ENCODE assay signal across 23 mouse cellular contexts in the genomic region with DNA sequence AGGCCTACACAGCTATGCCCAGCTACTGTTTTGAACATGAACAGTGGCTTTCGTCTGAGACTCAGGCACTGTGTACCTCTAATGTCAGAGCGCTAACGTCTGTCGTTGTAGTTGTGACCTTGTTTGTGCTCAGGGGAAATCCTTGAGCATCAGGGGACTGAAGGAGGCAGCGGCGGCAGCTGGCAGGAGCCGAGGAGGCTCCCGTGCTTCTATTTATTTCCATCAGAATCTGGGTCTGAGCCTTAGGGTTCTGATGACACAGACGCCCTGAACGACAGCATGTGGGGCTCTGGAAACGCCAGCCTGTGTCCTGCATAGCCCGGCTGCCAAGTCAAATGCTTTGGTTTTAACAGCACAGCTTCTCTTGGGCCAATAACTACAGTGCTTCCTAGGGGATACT. TPM values are rescaled to one million over a fixed set of nuclear protein-coding genes. Genes with fewer than 3 reads are reported as not detected.
DNase-seq lines count a peak whose midpoint lies in the region; TF ChIP-seq lines count a peak whose summit lies in the region.
"Had no signal": no experiment of that assay in that cellular context is flagged by ENCODE, and none has a peak within 500 bp of the region (broad histone marks: within the 10 kb centered on the region; RNA-seq: fewer than 3 reads in every experiment).

No protein-coding gene starts in this region.

- TF ChIP-seq POLR2A in cerebellum, adult 2 months (IDR thresholded peaks at IDR 0.05; ENCODE audit: borderline replicate concordance, insufficient read depth, low read length), result no peak
- TF ChIP-seq POLR2A in testis, adult 2 months (IDR thresholded peaks at IDR 0.05; ENCODE audit: control insufficient read depth, low read depth, low read length), result no peak

- peak; percentile 14 to 48 for DNase-seq in cerebellum, adult 2 months
- no peak for DNase-seq in cerebellum, adult 8-10 months
- DNase-seq in gastrocnemius, postnatal 25 days, result peak; percentile 50
- no peak for DNase-seq in gastrocnemius, postnatal 4 days (ENCODE audit: low spot score in 2 of 2)
- DNase-seq in testis, postnatal 14 days (ENCODE audit: low spot score), result no peak
- DNase-seq: adrenal gland, postnatal 25 days; cerebellum, adult 18-20 months; cerebellum, postnatal 10 days; cerebellum, postnatal 36 days; embryo, embryonic 11 days; heart, adult 2 months; kidney, adult 2 months had no signal

- H3K27ac ChIP-seq in cerebellum, adult 2 months (ENCODE audit: insufficient read depth, low read length), result no peak overlapping the region
- H3K27ac ChIP-seq in testis, adult 2 months (ENCODE audit: control insufficient read depth, insufficient read depth, low read depth, low read length), result no peak overlapping the region
- H3K27ac ChIP-seq: embryonic facial prominence, embryonic 10.5 days; embryonic facial prominence, embryonic 13.5 days; forebrain, embryonic 12.5 days; forebrain, embryonic 15.5 days; heart, adult 2 months; heart, embryonic 10.5 days; hindbrain, embryonic 12.5 days; hindbrain, embryonic 15.5 days had no signal

- no peak for TF ChIP-seq CTCF in cerebellum, adult 2 months (IDR thresholded peaks at IDR 0.05; ENCODE audit: borderline replicate concordance, insufficient read depth, low read depth, low read length)
- no peak for TF ChIP-seq CTCF in testis, adult 2 months (IDR thresholded peaks at IDR 0.05; ENCODE audit: control insufficient read depth, insufficient read depth, insufficient replicate concordance, low read depth, low read length)

- H3K4me3 ChIP-seq in cerebellum, adult 2 months (replicated peaks; ENCODE audit: insufficient read depth, low read depth, low read length), result no peak overlapping the region
- peak overlapping the region; percentile 28 for H3K4me3 ChIP-seq in testis, adult 2 months (ENCODE audit: control insufficient read depth, low read depth, low read length)
- H3K4me3 ChIP-seq: embryonic facial prominence, embryonic 10.5 days; embryonic facial prominence, embryonic 13.5 days; erythroblast, embryonic 14.5 days; forebrain, embryonic 12.5 days; forebrain, embryonic 15.5 days; heart, adult 2 months; heart, embryonic 10.5 days; hindbrain, embryonic 12.5 days; hindbrain, embryonic 15.5 days had no signal

- no peaks in the 10 kb centered on the region for H3K27me3 ChIP-seq in cerebellum, adult 2 months (ENCODE audit: control insufficient read depth, insufficient read depth, low read length)
- no peaks in the 10 kb centered on the region for H3K27me3 ChIP-seq in testis, adult 2 months (ENCODE audit: control insufficient read depth, insufficient read depth, low read length)
- H3K27me3 ChIP-seq: hindbrain, embryonic 15.5 days had no signal

- peaks cover 12% of the 10 kb centered on the region for H3K4me1 ChIP-seq in cerebellum, adult 2 months (ENCODE audit: control insufficient read depth, insufficient read depth, low read length)
- no peaks in the 10 kb centered on the region for H3K4me1 ChIP-seq in testis, adult 2 months (ENCODE audit: control insufficient read depth, insufficient read depth, low read length)
- H3K4me1 ChIP-seq: forebrain, embryonic 12.5 days; forebrain, embryonic 15.5 days; hindbrain, embryonic 15.5 days had no signal

- WGBS in cerebellum, adult 2 months, result 39% methylated on average over 12 of the region's 12 CpGs

- H3K36me3 ChIP-seq in testis, adult 2 months (ENCODE audit: control insufficient read depth, insufficient read depth, low read length), result no peaks in the 10 kb centered on the region
- H3K36me3 ChIP-seq: embryonic facial prominence, embryonic 10.5 days; embryonic facial prominence, embryonic 13.5 days; forebrain, embryonic 12.5 days; forebrain, embryonic 15.5 days; heart, embryonic 10.5 days; hindbrain, embryonic 12.5 days; hindbrain, embryonic 15.5 days had no signal

RNA-seq across cellular contexts. Expression of a gene that starts 8.9 kb away (rescaled TPM):
- 404 and 437 TPM in 2 replicates for polyA plus RNA-seq in cerebellum, adult 2 months (2012; rRNA removed)
- total RNA-seq in gastrocnemius, postnatal 25 days (2021), result 100 to 1,000 TPM; 436 to 528 TPM
- 100 to 1,000 TPM; 170 to 188 TPM for total RNA-seq in gastrocnemius, postnatal 4 days (2021)
- polyA plus RNA-seq in testis, adult 2 months (2012; rRNA removed), result 134 and 160 TPM in 2 replicates

RNA-seq across cellular contexts. Expression of a gene that starts 30.5 kb away (rescaled TPM):
- 98.3 and 101 TPM in 2 replicates for polyA plus RNA-seq in cerebellum, adult 2 months (2012; rRNA removed)
- total RNA-seq in gastrocnemius, postnatal 25 days (2021), result 10 to 100 TPM; 30.6 to 37.0 TPM
- total RNA-seq in gastrocnemius, postnatal 4 days (2021), result 100 to 1,000 TPM; 106 to 115 TPM
- polyA plus RNA-seq in testis, adult 2 months (2012; rRNA removed), result 156 and 177 TPM in 2 replicates

RNA-seq across cellular contexts. Expression of a gene that starts 32.8 kb away (rescaled TPM):
- 12.6 and 15.4 TPM in 2 replicates for polyA plus RNA-seq in cerebellum, adult 2 months (2012; rRNA removed)
- total RNA-seq in gastrocnemius, postnatal 25 days (2021), result 1 to 10 TPM in 1 of 2 experiments, under 1 TPM in 1; 0.82 to 1.2 TPM
- total RNA-seq in gastrocnemius, postnatal 4 days (2021), result 1 to 10 TPM; 2.1 to 2.4 TPM
- 0.13 and 0.61 TPM in 2 replicates for polyA plus RNA-seq in testis, adult 2 months (2012; rRNA removed)
- total RNA-seq: hematopoietic stem cell, adult 5-6 weeks had no signal
- polyA plus RNA-seq: CD4-positive, CD25-positive, alpha-beta regulatory T cell, adult 4 months had no signal

Comparison
In these comparisons a context has a peak if more than half of its experiments do, and no peak if none do; other contexts are left out.
1. DNase-seq: peak in cerebellum, adult 2 months (2 of 2) and gastrocnemius, postnatal 25 days (single experiment); none in cerebellum, adult 8-10 months (single experiment), gastrocnemius, postnatal 4 days (0 of 2) and testis, postnatal 14 days (single experiment).